Mouse (Mus musculus): Measurements from ENCODE around the gene Fbxo4.

Fbxo4 gene

GRCm38 (mm10) chr15:3979061-3979848 is at the start of gene Fbxo4:
Fbxo4 (minus strand) TSS chr15:3979573.
- in situ Hi-C loops (cut with MboI) = loop anchor here (25.0 kb wide), 1 partner anchor 1133 kb away; the partner anchor contains the start of genes Card6 and Rpl37

DNA sequence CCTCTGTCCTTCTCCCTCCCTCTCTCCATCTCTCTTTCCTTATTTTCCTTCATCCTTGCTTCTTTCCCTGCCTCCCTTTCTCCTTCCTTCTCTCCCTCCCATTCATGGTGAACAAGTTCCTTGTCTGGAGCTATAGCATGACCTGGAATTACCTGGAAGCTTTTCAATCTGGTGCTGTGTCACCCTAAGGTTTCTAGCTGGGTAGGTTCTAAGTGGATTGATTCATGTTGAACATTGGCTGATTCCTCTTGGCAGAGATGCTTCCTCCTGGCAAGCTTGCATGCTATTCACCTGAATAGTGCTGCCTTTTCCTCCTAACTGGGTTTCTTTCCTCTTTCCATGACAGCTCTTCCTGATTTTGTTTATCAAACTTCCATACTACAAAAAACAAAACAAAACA is 49.6 kb upstream of the Fbxo4 start:
- in situ Hi-C loops (cut with MboI) = no loop called here

DNA sequence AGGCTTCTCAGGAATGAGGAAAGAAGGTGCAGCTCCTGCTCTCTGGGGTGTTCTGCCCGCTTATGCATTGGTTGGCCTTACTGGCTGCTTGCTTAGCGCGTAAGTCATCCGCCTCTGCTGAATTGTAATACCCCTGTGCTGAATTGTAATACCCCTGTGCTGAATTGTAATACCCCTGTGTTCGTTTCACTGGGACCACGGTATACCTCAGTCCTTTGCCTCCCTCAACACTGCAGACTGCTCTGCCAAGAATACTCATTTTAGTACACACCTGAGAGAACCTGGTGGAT is 49.0 kb upstream of the Fbxo4 start:
- in situ Hi-C loops (cut with MboI) = no loop called here

- in situ Hi-C loops (cut with MboI) = no loop called here
Measured at GRCm38 (mm10) chr15:4027671-4028410, 48.5 kb upstream of the Fbxo4 start.

DNA sequence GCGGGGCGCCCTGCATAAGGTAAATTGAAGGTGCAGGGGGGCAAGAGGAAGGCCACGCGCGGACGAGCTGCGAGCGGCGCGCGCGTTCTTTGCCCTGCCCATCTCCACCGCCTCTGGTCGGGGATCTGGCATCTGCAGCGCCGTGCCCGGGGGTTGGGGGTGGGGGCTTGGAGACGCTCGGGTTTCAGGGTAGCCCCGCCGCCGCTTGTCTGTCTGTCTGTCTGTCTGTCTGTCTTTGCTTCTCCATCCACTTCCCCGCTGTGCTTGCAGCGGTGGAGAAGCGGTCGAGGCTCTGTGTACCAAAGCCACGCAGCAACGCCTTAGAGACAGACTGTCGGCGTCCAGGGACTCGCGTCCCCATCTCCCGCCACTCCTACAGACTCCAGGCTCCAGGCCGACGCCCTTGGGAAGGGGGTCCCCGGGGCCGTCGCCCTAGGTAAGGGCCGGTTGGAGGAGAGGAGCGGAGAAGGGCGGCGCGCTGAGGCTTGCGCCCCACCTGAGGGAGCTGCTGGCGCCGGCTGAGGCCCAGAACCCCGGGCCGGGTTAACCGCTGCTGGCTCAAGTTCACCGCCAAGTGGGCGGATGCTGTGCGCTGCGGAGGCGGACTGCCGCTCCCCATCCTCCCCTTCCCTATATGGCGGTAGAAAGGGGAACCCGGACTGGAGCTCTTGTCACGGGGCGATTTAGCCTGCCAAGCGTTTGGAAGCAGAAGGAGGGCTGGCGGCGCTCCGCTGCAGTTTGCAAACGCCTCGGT is 47.6 kb upstream of the Fbxo4 start:
- in situ Hi-C loops (cut with MboI) = no loop called here

- in situ Hi-C loops (cut with MboI) = no loop called here
Measured at GRCm38 (mm10) chr15:4026231-4026773, 46.9 kb upstream of the Fbxo4 start, which contains the start of gene Oxct1. Oxct1 (plus strand) TSS chr15:4026383.

GRCm38 (mm10) chr15:4025508-4025904 is 46.1 kb upstream of the Fbxo4 start:
- in situ Hi-C loops (cut with MboI) = no loop called here

- in situ Hi-C loops (cut with MboI) = no loop called here
Measured at GRCm38 (mm10) chr15:4024726-4025507, 45.5 kb upstream of the Fbxo4 start.

DNA sequence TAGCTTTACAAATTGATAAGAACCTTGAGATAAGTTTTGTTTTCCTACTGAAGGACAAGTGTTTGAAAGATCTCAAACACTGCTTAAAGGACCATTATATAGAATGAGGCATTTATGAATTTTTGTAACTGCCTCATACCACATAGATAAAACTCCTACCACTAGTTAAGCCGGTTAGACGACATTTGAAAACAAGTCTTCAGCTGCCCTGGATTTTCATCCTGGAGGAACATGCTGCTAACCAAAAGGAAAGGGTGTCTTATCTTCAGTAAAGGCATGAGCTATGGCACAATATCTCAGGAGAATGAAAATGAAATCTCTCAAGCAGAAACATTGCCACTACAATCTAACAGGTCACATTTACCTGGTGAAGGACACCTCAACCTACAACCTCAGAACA is 44.4 kb upstream of the Fbxo4 start:
- in situ Hi-C loops (cut with MboI) = no loop called here

DNA sequence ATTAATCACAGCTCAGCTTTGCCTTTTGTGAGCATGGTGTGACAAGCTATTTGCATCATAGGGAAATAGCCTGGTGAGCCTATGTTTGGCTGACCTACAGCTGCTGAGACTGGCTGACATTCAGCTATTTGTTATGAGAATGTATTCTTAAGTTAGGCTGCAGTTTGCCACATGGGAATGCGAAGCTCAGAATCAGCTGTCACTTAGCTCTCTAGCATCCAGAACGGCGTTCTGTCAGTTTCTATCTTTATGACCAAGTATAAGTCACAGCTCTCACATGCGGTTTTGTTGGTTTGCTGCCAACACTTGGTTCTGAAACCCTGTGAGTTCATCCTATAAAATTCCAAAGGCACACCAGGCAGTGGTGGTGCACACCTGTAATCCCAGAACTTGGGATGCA is 41.3 kb upstream of the Fbxo4 start:
- in situ Hi-C loops (cut with MboI) = no loop called here

GRCm38 (mm10) chr15:4013873-4014272 is 34.5 kb upstream of the Fbxo4 start:
- in situ Hi-C loops (cut with MboI) = no loop called here

GRCm38 (mm10) chr15:4000536-4000935 is 21.2 kb upstream of the Fbxo4 start:
- in situ Hi-C loops (cut with MboI) = no loop called here

- in situ Hi-C loops (cut with MboI) = loop anchor here (25.0 kb wide), 1 partner anchor 1113 kb away; the partner anchor contains the start of genes Card6 and Rpl37
Measured at GRCm38 (mm10) chr15:3999144-3999543, 19.8 kb upstream of the Fbxo4 start.

DNA sequence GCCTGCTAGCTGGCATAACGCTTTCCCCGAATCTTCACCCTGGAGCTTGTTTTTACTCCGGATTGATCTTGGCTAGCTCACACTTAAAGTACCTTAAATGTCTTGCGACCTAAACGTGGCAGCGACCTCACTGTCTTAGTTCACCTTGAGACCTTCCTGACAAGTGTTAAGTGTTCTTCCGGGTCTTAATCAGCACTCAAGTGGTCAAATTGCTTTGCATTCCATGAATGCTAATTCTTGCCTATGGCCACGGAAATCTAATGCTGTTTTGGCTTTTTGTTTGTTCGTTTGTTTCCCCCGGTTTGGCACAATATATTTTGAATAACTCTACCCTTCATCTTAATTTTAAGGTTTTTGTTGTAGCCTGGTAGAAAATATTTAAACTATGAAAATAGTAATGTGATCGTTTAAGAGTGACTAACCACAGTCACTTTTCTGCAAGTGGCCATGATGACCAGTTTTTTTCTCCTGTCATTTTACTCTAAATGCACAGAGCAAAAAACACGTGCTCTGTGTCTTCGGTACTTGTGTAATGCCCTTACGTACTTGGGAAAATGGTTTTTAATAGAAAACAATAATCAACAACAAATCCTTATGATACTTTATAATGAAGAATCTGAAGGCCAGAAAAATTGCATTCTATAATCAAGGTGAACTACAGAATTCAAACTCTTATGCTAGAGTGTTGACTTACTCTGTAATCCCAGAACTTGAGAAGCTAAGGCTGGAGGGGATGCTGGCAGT is 17.1 kb upstream of the Fbxo4 start:
- in situ Hi-C loops (cut with MboI) = loop anchor here (25.0 kb wide), 1 partner anchor 1116 kb away; the partner anchor contains the start of genes Card6 and Rpl37

GRCm38 (mm10) chr15:3995448-3996266 is 16.3 kb upstream of the Fbxo4 start, which contains the start of gene AW549877:
AW549877 (minus strand) TSS chr15:3995744.
- in situ Hi-C loops (cut with MboI) = loop anchor here (25.0 kb wide), 1 partner anchor 1117 kb away; the partner anchor contains the start of genes Card6 and Rpl37

DNA sequence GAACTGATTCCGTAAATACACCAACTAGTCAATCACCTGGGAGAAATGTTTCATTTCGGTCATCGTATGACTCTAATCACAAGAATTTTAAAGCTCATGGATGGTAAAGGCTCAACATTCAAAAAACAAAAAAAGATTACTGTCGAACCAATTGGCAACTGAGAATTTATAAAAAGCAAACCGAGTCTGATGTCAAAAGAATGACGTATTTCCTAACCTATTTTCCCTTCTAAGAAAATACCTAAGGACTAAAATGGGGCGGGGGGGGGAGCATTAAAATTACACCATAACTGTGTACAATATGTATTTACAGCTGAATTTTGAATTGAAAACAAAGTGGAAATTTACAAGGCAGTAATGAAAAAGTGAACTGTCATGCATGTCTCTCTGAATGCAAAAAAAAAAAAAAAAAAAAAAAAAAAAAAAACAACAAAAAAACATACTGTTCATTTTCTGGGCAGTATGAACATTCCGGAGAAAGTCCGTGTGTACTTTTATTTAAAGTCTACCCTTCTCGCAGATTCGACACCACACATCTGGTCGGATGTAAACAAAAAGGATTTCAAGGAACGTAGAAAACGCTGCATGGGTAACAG is 15.6 kb upstream of the Fbxo4 start:
- in situ Hi-C loops (cut with MboI) = loop anchor here (25.0 kb wide), 1 partner anchor 1117 kb away; the partner anchor contains the start of genes Card6 and Rpl37

GRCm38 (mm10) chr15:3987981-3988380 is 8.6 kb upstream of the Fbxo4 start:
- in situ Hi-C loops (cut with MboI) = loop anchor here (25.0 kb wide), 1 partner anchor 1124 kb away; the partner anchor contains the start of genes Card6 and Rpl37

GRCm38 (mm10) chr15:3984876-3985275 is 5.5 kb upstream of the Fbxo4 start:
- in situ Hi-C loops (cut with MboI) = loop anchor here (25.0 kb wide), 1 partner anchor 1127 kb away; the partner anchor contains the start of genes Card6 and Rpl37

GRCm38 (mm10) chr15:3982732-3983131 is 3.4 kb upstream of the Fbxo4 start:
- in situ Hi-C loops (cut with MboI) = loop anchor here (25.0 kb wide), 1 partner anchor 1130 kb away; the partner anchor contains the start of genes Card6 and Rpl37
